Mouse (Mus musculus) adrenal gland (tissue): Measurements from ENCODE around the gene Naxd.

Experiments
- intact Hi-C: fragments of 180-260 bp; cut with DNase I; formaldehyde crosslinking; loops from one replicate; pipeline ENCODE4 v1.15.1; 2025

Gene Naxd

GRCm38 (mm10) chr8:11508880-11509279 lies 11.6 kb downstream of the Naxd start:
- intact Hi-C loops: no loop called here

- intact Hi-C loops: no loop called here
Observed at GRCm38 (mm10) chr8:11510971-11511370, 13.7 kb downstream of the Naxd start.

DNA sequence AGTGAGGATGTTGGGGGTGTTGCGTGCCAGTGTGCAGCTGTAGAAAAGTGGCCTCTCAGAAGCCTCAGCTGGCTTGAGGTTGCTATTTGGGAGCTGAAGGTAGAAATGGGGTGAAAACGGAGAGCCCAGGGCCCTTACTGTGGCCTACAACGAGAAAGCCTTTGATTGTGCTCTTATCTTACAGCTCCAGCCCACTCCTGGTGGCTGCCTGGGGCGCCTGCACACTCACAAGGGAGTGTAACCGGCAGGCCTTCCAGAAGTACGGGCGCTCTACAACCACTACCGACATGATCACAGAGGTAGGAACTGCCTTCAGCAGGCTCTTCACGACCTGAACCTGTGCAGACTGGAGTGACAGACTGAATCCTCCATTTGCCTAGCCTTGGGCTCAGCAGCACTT lies 15.4 kb downstream of the Naxd start:
- intact Hi-C loops: no loop called here

- intact Hi-C loops: no loop called here
Observed at GRCm38 (mm10) chr8:11513247-11513646, 15.9 kb downstream of the Naxd start.

DNA sequence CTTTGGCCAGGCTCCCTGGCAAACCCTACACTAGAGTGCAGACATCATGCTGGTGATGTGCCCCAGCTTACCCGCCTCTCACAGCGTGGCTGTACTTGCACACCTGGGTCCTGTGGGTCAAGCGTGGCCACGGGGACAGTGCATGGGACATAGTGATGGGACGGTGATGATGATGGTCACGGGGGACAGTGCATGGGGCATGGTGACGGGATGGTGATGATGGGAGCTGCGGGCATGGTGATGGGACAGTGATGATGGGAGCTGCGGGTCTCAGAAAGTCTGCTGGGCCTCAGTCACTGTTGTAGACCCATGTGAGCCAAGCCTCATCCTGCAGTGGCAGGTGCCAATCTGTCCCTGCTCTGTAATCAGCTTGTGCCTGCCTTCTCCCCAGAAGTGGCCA lies 19.0 kb downstream of the Naxd start:
- intact Hi-C loops: no loop called here

- intact Hi-C loops: no loop called here
Observed at GRCm38 (mm10) chr8:11517366-11518055, 20.2 kb downstream of the Naxd start.

DNA sequence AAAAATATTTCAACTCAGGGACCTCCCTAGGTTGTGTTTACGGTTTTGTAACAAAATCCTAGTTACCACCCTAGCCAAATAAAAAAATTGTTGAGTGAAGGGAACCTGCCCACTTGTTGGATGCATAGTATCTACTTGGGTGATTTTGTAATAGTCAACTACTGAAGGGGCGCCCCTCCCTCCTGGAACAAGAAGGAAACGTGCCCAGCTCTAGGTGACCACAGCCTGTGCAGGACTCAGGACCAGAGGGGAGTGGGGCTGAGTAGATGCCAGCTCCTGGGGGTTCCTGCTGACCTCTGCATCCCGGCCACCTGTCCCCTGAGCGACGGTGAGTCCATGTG lies 20.7 kb downstream of the Naxd start:
- intact Hi-C loops: no loop called here

DNA sequence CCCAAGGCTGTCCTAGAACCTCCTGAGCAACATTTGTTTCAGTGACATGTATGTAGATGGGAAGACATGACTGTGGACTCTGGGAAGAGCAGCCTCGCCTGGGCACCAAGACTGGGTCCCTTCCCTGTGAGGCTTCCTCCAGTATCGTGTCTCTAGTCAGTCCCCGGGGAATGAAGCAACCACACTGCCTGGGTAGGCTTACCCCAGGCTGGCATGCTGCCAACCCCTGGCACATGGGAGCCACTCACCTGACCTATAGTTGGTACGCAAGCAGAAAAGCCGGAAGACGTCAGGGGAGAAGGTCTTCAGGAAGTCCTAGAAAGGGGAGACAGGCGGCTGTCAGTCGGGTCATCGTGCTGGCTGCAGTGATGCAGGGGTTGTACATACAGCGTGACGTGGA lies 21.4 kb downstream of the Naxd start:
- intact Hi-C loops: no loop called here

GRCm38 (mm10) chr8:11523331-11523730 lies 26.0 kb downstream of the Naxd start:
- intact Hi-C loops: no loop called here

DNA sequence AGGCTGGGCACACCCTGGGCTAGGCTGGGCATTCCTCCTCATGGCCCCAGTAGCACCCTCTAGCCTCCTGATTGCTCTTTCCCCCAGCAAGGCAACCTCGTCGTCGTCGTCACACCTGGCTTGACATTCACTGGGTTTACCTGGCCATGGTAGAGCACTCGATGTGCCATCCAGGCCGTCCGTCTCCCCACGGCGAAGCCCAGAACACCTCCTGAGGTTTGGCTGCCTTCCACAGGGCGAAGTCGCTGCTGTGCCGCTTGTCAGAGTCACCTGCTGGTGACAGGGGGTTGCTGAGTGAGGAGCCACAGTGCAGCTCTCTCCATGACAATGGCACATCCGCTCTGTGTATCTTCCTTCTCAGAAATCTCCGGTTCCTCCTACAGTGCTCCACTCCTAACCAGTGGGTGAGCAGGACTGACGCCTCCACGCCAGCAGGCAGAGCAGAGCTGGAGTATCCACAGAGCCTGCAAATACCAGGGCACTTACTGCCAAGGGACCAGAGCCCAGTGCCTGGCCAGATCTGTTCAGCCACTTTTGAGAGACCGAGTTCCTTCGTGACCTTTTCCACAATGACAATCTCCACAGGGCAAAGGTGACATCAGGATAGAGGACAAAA lies 33.0 kb downstream of the Naxd start:
- intact Hi-C loops: no loop called here

GRCm38 (mm10) chr8:11530849-11531248 lies 33.5 kb downstream of the Naxd start:
- intact Hi-C loops: no loop called here

DNA sequence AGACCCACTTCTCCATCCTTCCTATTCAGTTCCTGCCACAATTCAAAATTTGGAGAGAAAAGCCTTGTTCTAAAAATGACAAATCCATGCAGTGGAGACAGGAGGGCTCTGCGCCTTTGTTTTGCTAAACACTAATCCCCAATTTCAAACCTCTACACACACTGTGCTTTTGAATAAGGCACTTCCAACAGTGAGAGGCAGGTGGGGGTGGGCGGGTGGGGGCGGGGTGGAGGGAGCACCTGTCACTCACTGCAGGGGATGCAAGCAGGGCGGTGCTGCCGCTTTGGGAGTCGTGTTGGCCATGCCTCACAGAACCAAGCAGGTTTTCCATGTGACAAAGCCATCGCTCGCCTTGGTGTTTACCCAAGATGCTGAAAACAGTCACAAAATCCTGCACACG lies 37.2 kb downstream of the Naxd start:
- intact Hi-C loops: no loop called here

DNA sequence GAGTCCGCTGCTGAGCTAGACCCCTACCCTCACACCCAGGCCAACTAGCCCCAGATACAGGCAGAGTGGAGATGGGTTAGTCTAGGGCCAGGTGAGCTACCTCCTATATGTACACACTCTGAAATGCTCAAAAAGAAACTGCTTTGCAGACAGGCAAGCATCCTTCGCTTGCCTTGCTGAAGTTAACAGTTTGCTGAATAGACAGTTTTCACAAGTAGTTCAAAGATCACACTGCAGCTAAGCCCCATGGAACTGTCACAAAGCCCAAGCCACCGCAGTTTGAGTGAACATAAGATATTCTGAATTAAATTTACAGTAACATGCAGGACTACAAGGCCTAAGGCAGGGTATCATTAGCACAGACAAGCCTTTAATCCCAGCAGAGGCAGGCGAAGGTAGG lies 41.7 kb downstream of the Naxd start:
- intact Hi-C loops: no loop called here

DNA sequence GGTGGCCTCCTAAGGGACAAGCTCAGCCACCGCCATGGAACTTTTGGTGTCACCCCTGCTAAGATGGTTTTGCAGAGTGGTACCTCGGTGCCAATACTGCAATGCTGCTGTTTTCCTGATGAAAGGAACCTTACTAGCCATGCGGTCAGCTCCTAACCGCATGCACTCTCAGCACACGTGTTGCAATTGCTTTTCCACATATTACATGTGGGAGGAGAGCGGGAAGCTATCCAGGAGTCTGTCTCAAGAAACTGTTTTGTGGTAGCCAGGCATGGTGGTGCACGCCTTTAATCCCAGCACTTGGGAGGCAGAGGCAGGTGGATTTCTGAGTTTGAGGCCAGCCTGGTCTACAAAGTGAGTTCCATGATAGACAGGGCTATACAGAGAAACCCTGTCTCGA lies 42.9 kb downstream of the Naxd start:
- intact Hi-C loops: no loop called here

DNA sequence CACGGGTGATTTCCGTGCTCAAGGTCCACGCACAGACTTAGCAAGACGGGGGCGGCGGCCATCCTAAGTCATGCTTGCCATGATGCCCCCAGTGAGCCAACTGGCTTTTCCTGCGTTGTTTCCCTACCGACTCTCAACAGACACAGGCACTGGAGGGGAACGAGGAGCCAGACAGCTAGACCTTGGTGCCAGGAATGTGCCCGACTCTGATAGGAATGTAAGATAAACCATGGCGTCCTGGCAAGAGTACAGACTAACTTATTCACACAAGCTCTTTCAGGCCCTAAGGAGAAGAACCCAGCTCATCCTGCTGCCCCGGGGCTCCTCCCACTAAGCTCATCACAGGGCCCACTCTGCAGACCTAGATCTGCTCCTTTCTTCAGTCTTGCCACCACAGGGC lies 44.7 kb downstream of the Naxd start:
- intact Hi-C loops: no loop called here

- intact Hi-C loops: no loop called here
Observed at GRCm38 (mm10) chr8:11542866-11543265, 45.6 kb downstream of the Naxd start.

- intact Hi-C loops: loop anchor here (2.0 kb wide), 2 partner anchors 58 to 156 kb away; partner anchors contain the start of gene 1700016D06Rik
Observed at GRCm38 (mm10) chr8:11544386-11544785, 47.1 kb downstream of the Naxd start.

GRCm38 (mm10) chr8:11547063-11547462 lies 49.8 kb downstream of the Naxd start:
- intact Hi-C loops: no loop called here

DNA sequence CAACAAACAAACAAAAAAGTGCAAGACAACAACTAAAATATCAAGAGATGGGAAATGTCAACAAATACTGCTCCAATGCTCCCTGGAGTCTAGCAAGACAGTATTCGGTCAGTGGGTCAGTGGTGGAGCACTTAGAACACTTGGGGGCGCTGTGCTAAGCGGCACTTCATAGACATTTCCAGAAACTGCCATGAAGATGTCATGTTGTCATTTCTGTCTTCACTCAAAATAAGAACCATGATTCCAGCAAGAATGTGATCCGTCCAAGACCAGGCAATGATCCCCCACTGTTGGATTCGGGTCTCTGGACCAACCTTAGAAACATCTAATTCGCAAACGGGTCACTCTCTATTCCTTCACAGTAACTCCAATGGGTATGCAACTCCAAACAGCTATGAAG lies 52.4 kb downstream of the Naxd start:
- intact Hi-C loops: loop anchor here (5.0 kb wide), 1 partner anchor 68 kb away; no protein-coding TSS in a partner anchor

DNA sequence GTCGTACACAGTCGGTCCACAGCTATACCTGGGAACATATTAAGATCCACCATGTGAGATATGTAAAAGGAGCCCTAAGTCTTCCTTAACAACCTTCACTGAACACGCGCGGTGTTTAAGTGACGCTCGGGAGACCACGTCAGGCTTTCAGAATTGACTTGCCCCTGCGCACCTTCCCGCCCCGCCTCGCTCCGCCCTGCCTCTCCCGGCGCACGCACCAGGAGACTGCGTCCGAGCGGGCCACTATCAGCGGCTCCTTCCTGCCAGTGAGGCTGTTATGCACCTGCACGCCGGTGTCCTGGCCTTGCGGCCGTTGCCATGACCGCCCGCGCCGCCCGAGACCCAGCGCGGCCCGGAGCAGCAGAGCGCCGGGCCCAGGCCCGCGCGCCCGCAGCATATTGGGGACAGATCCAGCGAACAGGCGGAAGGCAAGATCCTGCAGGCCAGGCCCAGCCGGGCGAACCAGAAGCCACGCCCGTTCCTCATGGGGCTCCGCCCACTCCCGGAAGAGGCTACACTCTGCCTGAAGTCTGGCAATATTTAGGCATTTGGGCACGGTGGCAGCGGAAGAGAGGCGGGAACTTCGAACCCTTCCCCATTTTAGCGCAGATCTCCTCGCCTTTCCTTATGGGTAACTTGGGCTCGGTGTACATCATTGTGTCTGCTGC lies 53.1 kb downstream of the Naxd start, which contains the start of gene Cars2:
Cars2 (minus strand) TSS at position 503 of the 668 bp plus-strand sequence.
- intact Hi-C loops: loop anchor here (5.0 kb wide), 1 partner anchor 67 kb away; no protein-coding TSS in a partner anchor

DNA sequence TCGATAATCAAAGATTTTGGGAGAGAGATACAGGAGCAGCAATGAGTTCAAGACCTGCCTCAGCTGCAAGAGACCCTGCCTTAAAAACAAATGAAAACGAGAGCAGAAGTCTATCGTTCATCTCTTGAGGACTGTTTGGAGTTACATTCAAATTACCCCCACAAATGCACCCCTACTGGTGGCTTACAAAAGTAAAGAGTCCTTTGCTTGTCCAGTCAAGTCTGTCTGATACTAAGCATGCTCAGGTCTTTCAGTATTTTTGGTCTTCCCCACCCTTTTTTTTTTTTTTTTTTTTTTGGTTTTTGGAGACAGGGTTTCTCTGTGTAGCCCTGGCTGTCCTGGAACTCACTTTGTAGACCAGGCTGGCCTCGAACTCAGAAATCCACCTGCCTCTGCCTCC lies 54.2 kb downstream of the Naxd start:
- intact Hi-C loops: loop anchor here (5.0 kb wide), 1 partner anchor 66 kb away; no protein-coding TSS in a partner anchor

DNA sequence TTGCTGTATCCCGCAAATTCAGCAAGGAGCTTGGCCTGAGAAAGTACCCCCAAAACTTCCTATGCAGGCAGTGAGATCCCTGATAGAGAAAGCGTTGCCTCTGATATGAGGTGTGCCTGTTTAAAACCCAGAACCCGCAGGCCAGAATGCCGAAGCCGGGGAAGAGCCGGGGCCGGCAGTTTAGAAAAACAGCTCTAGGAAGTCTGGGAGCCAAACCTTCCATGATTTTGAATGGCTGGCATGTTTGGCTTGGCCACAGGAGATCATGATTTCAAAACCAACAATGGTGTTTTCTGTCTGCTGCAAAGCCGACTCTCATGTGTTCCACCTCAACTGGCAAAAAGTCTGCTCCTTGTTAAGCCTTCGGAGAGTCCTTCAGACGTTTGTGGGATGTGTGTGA lies 55.1 kb downstream of the Naxd start:
- intact Hi-C loops: loop anchor here (5.0 kb wide), 1 partner anchor 65 kb away; no protein-coding TSS in a partner anchor
